Mouse (Mus musculus) kidney, adult 11 months (tissue): ENCODE data around the gene Shc2.

Experiments used
- DNase-seq: peaks from one replicate; pipeline ENCODE4 v3.0.0; 2022

The Shc2 gene

DNA sequence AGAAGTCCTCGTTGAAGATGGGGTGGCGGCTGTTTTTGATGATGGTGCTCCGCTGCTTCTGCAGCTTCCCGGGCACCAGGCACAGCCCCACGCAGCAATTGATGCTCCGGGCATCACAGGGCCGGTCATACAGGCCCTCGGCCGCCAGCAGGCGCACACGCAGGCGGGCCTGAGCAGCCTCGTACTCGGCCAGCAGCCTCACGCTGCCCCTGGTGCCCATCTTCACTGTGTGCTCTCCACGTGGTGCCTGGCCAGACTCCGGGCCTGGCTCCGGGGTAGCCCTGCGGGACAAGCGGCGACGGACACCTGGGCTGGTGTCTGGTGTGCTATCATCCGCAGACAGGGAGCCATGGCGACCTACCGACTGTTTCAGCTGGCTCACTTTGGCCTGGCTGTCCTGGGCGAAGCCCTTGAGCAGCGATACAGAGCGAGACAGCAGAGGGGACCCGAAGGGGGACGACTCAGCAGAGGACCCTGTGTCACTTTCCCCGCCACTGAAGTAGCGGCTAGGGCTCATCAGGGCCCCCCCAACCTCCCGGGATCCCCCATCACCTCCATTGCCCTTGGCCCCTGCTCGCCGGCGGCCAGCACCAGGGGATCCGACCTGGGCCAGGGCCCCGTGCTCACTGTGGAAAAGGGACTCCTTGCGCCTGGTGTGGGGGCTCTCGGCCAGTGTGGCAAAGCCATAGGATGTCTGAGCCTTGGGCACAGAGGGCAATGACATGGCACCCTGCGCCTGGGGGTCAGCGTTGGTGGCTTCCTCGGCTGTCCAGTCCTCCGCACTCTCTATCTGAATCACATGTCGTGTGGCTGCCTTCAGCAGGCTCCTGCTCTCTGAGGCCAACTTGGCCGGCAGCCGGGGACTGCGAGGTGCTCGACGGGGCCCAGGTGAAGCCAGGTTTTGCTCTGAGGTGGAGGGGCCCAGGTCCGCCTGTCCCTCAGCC is 25.3 kb downstream of the Shc2 start:
- no peak for DNase-seq

- no peak for DNase-seq
Observed at GRCm38 (mm10) chr10:79611296-79611695, 26.4 kb downstream of the Shc2 start.

DNA sequence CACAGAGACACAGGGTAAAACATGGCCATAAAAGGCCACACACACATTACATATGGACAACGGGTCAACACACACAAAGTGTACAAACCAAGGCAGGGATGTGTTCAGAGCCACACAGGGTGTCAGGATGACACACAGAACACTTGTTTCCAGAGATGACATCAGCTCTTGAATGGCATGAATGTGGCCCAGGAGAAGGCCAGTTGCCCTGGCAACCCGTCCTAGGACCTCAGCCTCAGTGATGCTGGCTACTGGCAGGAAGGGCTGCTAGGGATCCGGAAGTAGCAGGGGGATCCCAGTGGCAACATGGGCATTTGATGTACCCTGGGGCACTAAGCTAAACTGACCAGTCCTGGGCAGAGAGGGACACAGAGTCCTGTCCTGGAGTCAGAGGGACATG is 28.4 kb downstream of the Shc2 start:
- no peak for DNase-seq

DNA sequence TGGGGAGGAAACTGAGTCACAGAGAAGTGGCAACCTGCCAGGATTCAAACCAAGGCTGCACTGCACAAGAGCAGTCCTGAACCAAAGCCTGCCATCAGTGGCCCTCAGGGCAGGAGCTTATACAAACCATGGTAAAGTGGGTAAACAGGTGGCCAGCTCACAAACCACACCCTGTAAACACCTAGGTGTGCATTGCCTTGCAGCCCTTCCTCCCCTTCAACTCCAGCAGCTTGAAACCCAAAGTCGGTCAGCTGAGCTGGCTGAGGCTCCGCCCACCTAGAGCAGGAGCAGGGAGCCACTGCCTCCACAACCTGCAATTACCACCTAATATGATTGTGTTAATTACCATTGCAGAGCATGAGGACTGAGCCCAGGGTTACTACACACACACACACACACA is 29.8 kb downstream of the Shc2 start:
- peak; percentile 9 for DNase-seq

DNA sequence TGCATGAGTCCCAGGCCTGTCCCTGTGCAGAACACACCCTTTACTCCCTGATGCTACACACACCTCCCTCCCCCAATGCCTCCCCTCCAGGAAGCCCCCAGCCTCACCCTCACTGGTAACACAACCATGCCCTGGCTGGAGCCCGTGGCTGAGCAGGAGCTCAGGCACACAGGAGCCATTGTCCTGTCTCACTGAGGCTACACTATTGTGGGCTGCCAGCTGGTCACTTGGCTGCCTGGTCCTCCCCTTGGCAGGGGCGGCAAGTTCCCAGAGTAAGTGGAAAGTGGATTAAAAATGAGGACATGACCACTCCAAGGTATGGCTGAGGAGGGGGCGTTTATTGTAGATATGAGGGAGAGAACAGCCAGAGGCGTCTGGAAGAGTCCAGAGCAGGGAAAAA is 31.2 kb downstream of the Shc2 start:
- DNase-seq: no peak

DNA sequence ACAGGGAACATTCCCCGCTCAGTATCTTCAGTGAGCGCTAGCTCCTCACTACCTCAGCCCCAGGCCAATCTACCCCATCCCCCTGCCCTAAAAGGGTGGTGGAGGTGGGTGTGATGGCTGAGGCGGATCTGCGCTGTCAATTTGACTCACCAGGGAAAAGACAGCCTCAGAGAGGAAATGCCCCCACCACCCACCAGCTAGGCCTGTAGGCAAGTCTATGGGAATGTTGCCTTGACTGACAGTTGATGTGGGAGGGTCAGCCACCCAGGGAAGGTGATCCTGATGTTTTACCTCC is 39.8 kb downstream of the Shc2 start:
- no peak for DNase-seq

- no peak for DNase-seq
Observed at GRCm38 (mm10) chr10:79597051-79597935, 40.4 kb downstream of the Shc2 start.

GRCm38 (mm10) chr10:79595590-79595929 is 42.2 kb downstream of the Shc2 start:
- no peak for DNase-seq

DNA sequence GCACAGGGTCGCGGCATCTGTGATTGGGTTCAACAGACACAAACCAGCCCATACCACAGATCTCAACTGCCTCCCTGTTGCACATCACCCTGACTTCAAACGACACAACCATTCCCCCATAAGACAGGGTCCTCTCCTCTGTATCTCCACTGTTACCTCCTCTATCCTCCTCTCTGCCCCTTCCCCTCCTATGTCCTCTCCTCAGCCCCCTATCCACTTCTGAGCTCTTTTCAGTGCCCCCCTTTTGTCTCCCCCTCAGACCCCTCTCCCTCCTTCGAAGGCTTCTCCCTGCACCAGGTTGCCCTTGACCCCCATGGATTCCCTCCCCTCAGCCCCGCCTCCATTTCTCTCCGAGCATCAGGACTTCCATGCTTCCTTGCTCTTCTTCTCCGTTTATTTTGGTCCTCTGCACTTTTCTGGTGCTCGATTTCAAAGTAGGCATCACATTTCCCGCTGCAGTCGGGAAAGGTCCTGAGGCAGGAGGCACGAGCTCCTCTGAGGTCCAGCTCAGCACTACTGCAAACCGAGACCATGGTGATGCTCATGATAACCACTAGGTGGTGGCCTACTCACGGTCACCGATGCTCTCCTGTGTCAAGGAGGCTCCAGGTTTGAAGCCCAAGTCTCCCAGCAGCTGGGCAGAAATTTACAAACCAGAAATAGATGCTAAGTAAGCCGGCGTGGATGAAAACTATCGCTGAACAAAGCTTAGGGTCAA is 42.7 kb downstream of the Shc2 start:
- DNase-seq: peak; percentile 39

- DNase-seq: no peak
Observed at GRCm38 (mm10) chr10:79594111-79594510, 43.6 kb downstream of the Shc2 start.

DNA sequence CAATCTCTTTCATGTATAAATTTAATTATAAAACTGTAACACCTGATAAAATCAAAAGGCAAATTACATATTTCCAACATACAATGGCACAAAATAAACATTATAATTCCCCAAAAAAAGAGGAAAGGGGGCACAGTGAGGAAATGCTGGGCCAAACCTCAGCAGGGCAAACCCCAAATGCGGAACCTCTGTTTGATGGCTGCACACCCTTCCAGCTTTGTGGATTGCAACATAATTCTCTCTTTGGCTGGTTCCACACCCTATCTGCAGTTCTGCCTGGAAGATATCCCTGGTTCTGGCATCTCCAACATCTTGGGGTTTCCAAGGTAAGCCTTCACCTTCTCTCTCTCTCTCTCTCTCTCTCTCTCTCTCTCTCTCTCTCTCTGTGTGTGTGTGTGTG is 47.0 kb downstream of the Shc2 start:
- DNase-seq: no peak

DNA sequence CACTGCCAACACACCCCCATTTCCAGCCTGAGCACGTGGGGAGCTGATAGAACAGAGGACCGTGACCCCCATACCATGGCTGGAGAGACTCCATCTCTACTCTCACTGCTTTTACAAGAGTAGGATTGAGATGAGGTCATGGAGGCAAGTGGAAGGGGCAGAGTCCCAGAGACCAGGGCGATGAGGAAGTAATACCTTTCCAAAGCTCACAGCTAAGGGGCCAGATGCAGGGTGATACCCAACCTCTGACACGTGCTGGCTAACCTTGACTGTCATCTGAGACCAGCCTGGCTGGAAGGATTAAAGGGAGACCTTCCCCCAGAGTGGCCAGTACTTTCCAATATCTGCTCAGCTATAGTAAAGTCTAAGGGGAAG is 50.0 kb downstream of the Shc2 start:
- no peak for DNase-seq

- no peak for DNase-seq
Observed at GRCm38 (mm10) chr10:79587061-79587751, 50.5 kb downstream of the Shc2 start, which contains the start of gene Theg. Gene Theg (minus strand): TSS chr10:79587331.

GRCm38 (mm10) chr10:79586243-79586642 is 51.5 kb downstream of the Shc2 start:
- DNase-seq: no peak

- no peak for DNase-seq
Observed at GRCm38 (mm10) chr10:79585723-79586122, 52.0 kb downstream of the Shc2 start.

- no peak for DNase-seq
Observed at GRCm38 (mm10) chr10:79585136-79585535, 52.6 kb downstream of the Shc2 start.

DNA sequence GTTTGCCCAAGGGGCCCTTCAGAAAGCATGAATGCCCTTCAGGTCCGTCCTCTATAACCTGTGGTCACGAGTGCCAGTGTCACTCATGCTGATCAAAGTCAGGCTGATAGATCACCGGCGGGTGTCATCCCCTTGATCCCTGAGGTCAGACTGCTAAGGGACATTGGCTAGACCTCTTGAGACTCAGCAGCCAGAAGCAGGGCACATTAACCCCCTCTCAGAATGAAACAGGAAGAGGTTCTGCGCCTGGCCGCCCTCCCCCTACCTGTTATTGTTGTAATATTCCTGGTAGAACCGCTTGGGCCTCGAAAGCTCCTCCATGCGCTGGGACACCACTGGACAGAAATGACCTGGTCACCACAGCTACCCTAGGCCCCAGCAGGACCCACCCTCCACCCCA is 53.3 kb downstream of the Shc2 start:
- DNase-seq: no peak

DNA sequence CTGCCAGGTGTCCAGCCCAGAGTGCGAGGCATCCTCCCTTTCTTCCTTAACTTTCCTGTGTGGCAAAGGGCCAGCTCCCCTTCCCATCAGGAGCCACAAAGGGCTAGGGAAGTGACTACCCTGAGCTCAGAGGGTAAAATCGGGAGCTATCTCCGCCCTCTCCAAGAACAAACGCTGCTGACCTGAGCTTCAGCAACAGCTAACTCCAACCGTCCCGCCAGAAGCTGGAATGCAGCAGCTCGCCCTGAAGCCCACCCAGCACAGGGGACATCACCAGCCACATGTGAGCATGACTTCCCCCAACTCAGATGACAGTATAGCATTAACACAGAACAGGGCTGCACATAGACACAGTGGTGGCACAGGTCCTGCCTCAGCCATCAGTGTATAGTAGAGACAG is 53.7 kb downstream of the Shc2 start:
- no peak for DNase-seq

DNA sequence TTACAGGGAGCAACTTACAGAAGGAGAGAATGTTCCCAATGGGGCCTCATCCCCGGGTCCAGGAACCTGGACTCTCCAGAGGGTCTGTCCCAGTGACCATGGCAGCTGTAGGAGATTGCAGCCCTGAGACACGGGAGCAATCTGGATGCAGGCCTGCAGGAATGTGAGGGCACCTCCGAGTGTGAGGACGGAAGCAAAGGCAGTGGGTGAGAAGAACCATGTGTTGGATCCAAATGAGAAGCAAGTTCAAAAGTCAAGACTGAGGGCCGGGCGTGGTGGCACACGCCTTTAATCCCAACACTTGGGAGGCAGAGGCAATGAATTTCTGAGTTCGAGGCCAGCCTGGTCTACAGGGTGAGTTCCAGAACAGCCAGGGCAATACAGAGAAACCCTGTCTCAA is 56.2 kb downstream of the Shc2 start:
- DNase-seq: no peak

DNA sequence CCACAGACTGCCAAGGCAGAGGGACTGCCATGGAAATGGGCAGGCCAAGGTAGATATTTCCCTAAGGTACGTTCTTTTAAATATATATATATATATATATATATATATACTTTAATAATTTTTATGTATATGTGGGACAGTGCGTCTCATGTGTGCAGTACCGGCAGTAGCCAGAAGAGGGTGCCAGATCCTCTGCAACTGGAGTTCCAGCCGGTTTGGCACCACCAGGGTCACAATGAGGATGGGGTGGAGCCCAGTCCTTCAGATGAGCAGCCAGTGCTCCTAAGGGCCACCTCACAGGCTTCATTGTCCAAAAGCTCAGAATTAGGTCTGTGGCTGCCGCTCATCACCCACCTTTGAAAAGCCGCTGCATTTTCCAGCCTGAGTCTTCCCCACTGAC is 56.9 kb downstream of the Shc2 start:
- no peak for DNase-seq

DNA sequence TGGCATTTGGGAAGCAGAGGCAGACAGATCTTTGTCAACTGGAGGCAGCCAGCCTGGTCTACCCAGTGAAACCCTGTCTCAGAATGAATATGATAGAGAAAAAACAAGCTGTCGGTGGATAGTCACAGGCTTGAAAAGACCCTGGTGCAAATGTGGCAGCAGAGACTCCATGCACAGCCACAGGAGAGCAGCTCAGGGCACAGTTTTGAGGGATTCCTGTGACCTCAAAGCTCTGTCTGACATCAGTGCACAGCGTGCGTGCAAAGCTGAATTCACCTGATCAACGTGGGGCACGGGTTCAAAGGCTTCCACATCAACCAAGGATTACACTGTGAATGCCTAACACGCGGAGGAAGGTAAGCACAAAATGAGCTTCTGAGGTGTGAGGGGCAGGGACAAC is 57.4 kb downstream of the Shc2 start:
- DNase-seq: no peak

DNA sequence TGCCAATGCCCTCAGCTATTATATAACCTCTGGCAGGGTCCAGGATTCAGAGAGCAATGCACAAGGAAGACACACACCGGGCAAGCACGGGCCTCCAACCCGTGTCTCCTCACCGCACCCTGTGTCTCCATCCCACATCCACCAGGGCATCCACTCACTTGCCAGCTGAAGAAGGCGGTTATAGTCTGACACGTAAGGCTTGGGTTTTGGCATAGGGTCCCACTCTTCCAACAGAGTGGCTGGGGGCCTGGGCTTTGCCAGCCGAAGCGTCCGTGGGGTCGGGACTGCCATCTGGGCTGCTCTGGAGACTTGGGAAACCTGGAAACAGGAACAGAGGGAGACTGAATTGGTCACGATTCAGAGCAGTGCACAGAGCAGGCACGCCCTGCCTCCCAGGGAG is 57.9 kb downstream of the Shc2 start:
- DNase-seq: no peak

- DNase-seq: no peak
Observed at GRCm38 (mm10) chr10:79578891-79579290, 58.8 kb downstream of the Shc2 start.
